Mouse (Mus musculus): ENCODE data around the gene Ube2r2.

Ube2r2 gene

GRCm38 (mm10) chr4:41189809-41190208, 54.3 kb downstream of the Ube2r2 start:
- peak; percentile 32 for DNase-seq

GRCm38 (mm10) chr4:41192544-41193512, 57.3 kb downstream of the Ube2r2 start:
- DNase-seq: no peak

GRCm38 (mm10) chr4:41195328-41195727, 59.8 kb downstream of the Ube2r2 start:
- no peak for DNase-seq

GRCm38 (mm10) chr4:41196861-41197610, 61.5 kb downstream of the Ube2r2 start:
- DNase-seq: no peak

- DNase-seq: no peak
These were observed 66.6 kb downstream of the Ube2r2 start for GRCm38 (mm10) chr4:41202135-41202534.

GRCm38 (mm10) chr4:41205751-41206150, 70.2 kb downstream of the Ube2r2 start:
- no peak for DNase-seq

- no peak for DNase-seq
These were observed 72.5 kb downstream of the Ube2r2 start for GRCm38 (mm10) chr4:41208050-41208449.

GRCm38 (mm10) chr4:41225412-41225811, 89.9 kb downstream of the Ube2r2 start:
- DNase-seq: peak; percentile 15

GRCm38 (mm10) chr4:41226351-41226750, 90.8 kb downstream of the Ube2r2 start:
- DNase-seq: peak; percentile 45

- DNase-seq: no peak
These were observed 100.1 kb downstream of the Ube2r2 start for GRCm38 (mm10) chr4:41235621-41236020.

- no peak for DNase-seq
These were observed 105.4 kb downstream of the Ube2r2 start for GRCm38 (mm10) chr4:41240916-41241315.

All from cerebellum, adult 9-10 months (tissue).